Mouse (Mus musculus): ENCODE measurements around the gene Nemp1.

GRCm38 (mm10) chr10:127623439-127624216 is 43.1 kb upstream of the Nemp1 start:
- TF ChIP-seq CTCF (IDR thresholded peaks at IDR 0.05; ENCODE audit: insufficient read depth, low read length) = no peak
- TF ChIP-seq POLR2A (IDR thresholded peaks at IDR 0.05; ENCODE audit: borderline replicate concordance, extremely low read depth, low read depth, low read length) = no peak

Measured in lung, adult 2 months (tissue).